Mouse (Mus musculus) kidney, embryonic 15.5 days (tissue): ENCODE data around the gene BC004004. TPM values are rescaled to one million over a fixed set of nuclear protein-coding genes. Genes with fewer than 3 reads are reported as not detected.

Experiments used
- ATAC-seq: fragments of 200-750 bp; cut with Nextera tagmentation; replicated peaks from 2 replicates; pipeline ENCODE4 v1.8.0; 2017; ENCODE audit warnings: moderate TSS enrichment; ENCODE audit not compliant: low FRiP score
- H3K27ac ChIP-seq: fragments of 300-500 bp; sonication (generic); 2 replicates; pipeline ENCODE4 v1.5.1; 2015; ENCODE audit warnings: mild to moderate bottlenecking, inconsistent platforms
- H3K27me3 ChIP-seq: fragments of 300-500 bp; sonication (generic); 2 replicates; pipeline ENCODE4 v1.6.1; 2015; ENCODE audit warnings: inconsistent platforms
- H3K36me3 ChIP-seq: fragments of 300-500 bp; sonication (generic); 2 replicates; pipeline ENCODE4 v1.6.1; 2015; ENCODE audit warnings: inconsistent platforms
- H3K4me1 ChIP-seq: fragments of 300-500 bp; sonication (generic); 2 replicates; pipeline ENCODE4 v1.6.1; 2015; ENCODE audit warnings: inconsistent platforms
- H3K4me2 ChIP-seq: fragments of 300-500 bp; sonication (generic); 2 replicates; pipeline ENCODE4 v1.6.1; 2015; ENCODE audit warnings: moderate library complexity, mild to moderate bottlenecking, inconsistent platforms
- H3K4me3 ChIP-seq: fragments of 300-500 bp; sonication (generic); replicated peaks from 2 replicates; pipeline ENCODE4 v1.5.1; 2015; ENCODE audit warnings: mild to moderate bottlenecking, inconsistent platforms
- H3K9ac ChIP-seq: fragments of 300-500 bp; sonication (generic); 2 replicates; pipeline ENCODE4 v1.6.1; 2015; ENCODE audit warnings: mild to moderate bottlenecking, inconsistent platforms
- H3K9me3 ChIP-seq: fragments of 300-500 bp; sonication (generic); replicated peaks from 2 replicates; pipeline ENCODE4 v1.6.1; 2016; ENCODE audit warnings: inconsistent platforms
- WGBS: fragments of 180-500 bp; shearing (Covaris S2); methylation state at CpG from one replicate; pipeline ENCODE4 v1.1.7; 2015; ENCODE audit warnings: mixed read lengths; 5-methylcytosine and 5-hydroxymethylcytosine counted together
- polyA plus RNA-seq: library from polyadenylated mRNA; unstranded; fragments of >200 nt; fragmentation: Nextera tagmentation; extraction: Ambion mirVana; gene quantifications from 2 replicates; pipeline ENCODE4 v1.2.1, GENCODE M21; 2015

The BC004004 gene
- polyA plus RNA-seq, 1 experiment from 2014 or later, result 73.2 TPM

DNA sequence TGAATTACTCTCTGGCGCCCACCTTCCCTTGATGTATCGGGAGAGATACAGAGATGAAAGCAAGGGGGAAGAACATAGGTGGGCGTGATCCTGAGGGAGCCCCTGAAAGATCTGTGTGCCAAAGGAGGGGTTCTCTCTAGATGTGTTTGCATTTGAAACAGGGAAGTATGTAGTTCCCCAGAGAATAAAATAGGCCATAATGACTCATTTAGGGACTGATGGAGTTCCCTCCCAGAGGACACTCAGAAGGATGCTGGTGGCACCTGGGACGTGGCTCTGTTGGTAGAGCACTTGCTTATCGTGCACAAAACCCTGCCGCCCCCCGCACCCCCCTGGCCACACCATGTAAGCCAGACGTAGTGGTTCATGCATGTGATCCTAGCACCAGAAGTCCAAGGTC is 94.5 kb downstream of the BC004004 start:
- Histone ChIP-seq H3K4me3 (no peak overlapping the region), H3K4me2 (no peak overlapping the region), H3K9me3 (no peaks in the 10 kb centered on the region), H3K36me3 (no peaks in the 10 kb centered on the region), H3K4me1 (peaks cover 17% of the 10 kb centered on the region), H3K27me3 (0 out of 2 replicates have a peak, but pooled peaks cover 2% of the 10 kb centered on the region), H3K27ac (no peak overlapping the region), H3K9ac (no peak overlapping the region)
- 78% methylated on average over 8 of the region's 8 CpGs for WGBS
- ATAC-seq, result no peak

Other genes starting within 250 kb of the BC004004 start
- 605 and 671 TPM in 2 replicates for gene Srsf3, start 236.2 kb upstream of the BC004004 start, polyA plus RNA-seq
- 62.2 and 79.3 TPM in 2 replicates for gene Cdkn1a, start 177.8 kb upstream of the BC004004 start, polyA plus RNA-seq
- gene Rab44, start 154.6 kb upstream of the BC004004 start, polyA plus RNA-seq, result 0.34 and 0.35 TPM in 2 replicates
- gene Cpne5, start 30.6 kb upstream of the BC004004 start, polyA plus RNA-seq, result 7.8 and 9.4 TPM in 2 replicates
- gene Ppil1, start 4.6 kb upstream of the BC004004 start, polyA plus RNA-seq, result 171 and 182 TPM in 2 replicates
- 3.4 and 5.8 TPM in 2 replicates for gene Pi16, start 48.9 kb downstream of the BC004004 start, polyA plus RNA-seq
- 289 and 308 TPM in 2 replicates for gene Mtch1, start 79.1 kb downstream of the BC004004 start, polyA plus RNA-seq
- gene Fgd2, start 92.1 kb downstream of the BC004004 start, polyA plus RNA-seq, result 12.0 and 13.0 TPM in 2 replicates
- 17.8 and 17.9 TPM in 2 replicates for gene Pim1, start 222.0 kb downstream of the BC004004 start, polyA plus RNA-seq